Mouse (Mus musculus) urinary bladder, postnatal 25 days (tissue): ENCODE measurements at regions not wholly inside any gene's neighbourhood (a gene's known extent, or its start where the extent isn't known, plus 50 kb on each side); places are given as distances from the start of the nearest gene placed in this dataset.
"Not testable (repeated sequence)": the region's sequence is repeated elsewhere in the genome, so short reads cannot be mapped to it uniquely, and the experiment has no call there.

ENCODE experiments used
- DNase-seq: peaks from one replicate; pipeline ENCODE4 v3.0.0; 2022; ENCODE audit warnings: low spot score

DNA sequence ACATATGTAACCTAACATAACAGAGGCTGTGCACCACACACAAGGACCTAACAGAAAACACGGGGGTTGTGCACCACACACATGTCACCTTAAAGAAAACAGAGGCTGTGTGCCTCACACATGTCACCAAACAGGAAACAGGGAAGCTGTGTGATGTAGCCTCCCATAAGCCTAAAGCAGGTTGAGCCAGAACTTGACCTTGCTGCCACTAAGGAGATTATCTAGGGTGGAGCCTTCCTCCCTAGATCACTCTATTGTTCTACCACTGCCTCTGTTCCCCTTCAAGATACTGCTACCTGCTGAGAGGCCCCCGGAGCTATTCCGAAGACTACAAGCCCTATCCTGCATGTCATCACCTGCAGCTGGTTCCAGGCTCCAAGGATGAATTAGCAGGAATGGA lies 100.1 kb upstream of the Thrb start:
- not testable (repeated sequence) for DNase-seq

DNA sequence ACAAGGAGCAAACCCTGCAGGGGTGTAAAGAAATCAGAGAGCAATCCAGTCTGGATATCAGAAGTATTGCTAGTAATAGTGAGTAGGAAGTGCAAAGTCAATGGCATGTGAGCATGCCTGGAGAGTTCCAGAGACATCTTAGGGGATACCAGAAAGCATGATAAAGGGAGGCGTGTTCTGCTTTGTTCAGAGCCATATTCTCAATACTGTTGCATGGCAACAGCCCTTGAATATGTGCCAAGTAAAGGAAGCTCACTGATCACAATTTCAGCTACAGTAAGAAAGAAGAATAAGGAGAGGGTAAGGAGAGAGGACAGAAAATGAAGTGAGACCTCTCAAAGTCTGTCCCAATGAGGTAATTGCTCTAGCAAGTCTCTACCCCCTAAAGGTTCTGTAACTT lies 92.1 kb upstream of the Thrb start:
- DNase-seq: no peak

DNA sequence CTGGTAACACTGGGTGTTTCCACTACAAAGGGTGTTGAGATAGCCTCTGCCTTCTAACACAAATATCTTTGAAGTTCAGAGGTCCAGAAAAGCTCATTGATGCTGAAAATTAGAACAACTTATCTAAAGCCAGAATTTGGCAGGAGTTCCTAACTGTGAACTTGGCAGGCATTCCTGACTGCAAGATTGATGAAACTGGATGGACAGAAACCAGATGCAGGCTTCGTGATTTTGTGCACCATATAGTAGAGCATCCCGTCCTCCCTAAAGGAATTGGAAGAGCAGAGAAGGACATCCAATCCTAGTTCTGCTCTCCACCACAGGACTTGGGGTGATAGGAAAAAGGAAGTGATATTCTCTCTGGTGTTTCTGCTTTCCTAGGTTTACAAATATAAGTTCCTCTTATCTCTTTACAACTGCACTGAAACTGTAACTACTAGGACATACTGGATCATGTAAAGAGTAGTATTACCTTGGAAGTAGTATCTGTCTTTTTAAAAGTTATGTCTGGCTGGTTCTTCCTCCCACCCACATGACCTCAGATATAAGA lies 90.9 kb upstream of the Thrb start:
- DNase-seq: no peak

DNA sequence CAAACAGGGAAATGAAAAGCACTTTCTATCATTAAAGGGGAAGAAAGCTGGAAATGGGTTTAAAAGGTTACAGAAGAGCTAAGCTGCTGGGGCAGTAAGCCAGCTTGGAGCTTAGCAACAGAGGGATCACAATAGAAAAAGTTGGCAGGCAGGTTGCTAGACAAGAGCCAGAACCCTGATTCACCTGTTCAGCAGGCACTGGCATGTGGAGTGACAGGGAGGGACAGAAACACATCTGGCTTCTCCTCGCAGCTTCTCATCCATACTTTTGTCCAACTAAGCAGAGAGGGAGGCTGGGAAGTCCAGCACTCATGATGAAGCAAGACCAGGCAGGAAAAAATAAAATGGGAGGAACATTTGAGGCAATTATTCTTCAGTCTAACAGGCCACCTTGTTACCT lies 81.3 kb upstream of the Thrb start:
- no peak for DNase-seq

DNA sequence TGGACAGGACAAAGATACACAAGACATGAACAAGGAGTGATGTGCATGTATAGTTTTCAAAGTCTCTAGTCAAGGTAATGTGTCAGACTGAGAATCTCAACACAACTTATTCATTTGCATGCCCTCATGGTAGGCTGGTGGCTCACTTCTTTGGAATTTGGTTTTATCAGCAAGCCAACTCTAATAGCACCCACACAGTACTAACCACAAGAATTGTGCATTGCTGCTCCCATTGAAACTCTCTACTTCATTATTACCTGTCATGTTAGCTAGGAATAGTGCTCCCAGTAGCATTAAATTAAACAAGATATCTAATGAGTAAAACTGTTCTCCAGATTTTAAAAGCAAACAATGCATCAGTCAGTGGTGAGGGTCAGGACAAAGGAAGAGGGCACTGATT lies 70.5 kb upstream of the Thrb start:
- DNase-seq: no peak

DNA sequence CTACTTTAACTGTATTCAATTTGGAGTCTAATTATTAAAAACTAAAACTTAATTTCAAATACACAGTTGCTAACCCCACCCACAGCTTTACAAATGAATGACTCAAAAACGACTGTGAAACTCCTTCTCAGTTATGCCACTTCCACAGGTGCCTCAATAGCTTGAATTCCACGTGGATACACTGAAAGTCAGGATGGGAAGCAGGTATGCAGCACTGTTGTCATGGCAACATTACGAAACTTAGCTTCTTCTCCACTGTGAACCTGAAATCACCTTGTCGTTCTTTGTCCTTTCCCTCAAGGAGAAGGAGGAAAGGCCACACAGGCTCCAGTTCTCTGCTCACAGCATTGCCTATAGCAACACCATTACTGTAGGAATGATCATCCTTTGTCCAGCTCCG lies 60.5 kb upstream of the Thrb start:
- no peak for DNase-seq

DNA sequence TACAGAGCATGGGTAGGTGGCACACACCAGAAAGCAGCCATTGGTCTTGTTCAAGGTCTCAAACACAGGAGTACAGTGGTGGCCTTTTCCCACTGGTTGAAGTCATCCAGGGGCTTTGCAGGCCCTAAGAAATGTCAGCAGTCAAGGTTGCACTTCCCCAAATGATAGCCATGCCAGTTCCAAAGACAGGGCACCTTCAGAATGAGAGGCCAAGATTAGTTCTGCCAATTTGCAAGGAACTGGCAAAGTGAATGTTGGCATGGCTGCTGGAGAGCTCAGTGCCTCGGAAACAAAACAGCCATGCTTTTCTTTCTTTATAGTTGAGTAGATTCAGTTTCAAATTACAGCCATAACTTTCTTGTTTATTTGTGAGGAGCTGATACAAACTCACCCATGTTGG lies 57.7 kb upstream of the Thrb start:
- no peak for DNase-seq

DNA sequence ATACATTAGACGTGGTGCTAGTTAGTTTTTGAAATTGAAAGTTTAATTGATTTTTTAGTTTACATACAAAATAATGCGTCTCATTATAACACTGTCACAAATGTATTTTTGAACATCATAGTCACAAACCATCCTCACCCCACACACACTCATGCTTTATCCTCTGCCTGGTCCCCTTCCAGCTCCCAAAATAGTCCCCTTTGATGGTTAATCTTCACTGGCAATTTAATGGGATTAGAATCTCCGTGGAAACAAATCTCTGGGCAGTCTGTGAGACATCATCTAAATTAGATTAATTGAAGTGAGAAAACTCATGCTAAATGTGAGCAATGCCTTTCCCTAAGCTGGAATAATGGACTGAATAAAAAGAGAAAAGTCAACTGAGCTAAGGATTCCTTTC lies 54.0 kb upstream of the Thrb start:
- DNase-seq: no peak

DNA sequence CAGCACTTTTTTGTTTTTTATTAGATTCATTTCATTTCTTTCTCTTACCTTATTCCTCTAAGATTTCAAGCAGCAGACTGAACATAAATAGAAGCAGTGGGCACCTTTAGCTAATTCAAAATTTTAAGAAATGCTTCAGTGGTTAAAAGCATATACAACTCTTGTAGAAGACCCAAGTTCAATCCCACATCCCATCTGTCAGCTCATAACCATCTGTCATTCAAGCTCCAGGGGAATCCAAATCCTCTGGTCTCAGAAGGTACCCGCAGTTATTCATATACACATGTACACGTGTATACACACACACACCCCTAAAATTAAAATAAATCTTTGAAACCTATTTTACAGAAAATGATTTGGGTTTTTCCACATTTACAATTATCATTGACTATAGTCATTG lies 52.9 kb upstream of the Thrb start:
- DNase-seq: no peak
